In the genomic region with DNA sequence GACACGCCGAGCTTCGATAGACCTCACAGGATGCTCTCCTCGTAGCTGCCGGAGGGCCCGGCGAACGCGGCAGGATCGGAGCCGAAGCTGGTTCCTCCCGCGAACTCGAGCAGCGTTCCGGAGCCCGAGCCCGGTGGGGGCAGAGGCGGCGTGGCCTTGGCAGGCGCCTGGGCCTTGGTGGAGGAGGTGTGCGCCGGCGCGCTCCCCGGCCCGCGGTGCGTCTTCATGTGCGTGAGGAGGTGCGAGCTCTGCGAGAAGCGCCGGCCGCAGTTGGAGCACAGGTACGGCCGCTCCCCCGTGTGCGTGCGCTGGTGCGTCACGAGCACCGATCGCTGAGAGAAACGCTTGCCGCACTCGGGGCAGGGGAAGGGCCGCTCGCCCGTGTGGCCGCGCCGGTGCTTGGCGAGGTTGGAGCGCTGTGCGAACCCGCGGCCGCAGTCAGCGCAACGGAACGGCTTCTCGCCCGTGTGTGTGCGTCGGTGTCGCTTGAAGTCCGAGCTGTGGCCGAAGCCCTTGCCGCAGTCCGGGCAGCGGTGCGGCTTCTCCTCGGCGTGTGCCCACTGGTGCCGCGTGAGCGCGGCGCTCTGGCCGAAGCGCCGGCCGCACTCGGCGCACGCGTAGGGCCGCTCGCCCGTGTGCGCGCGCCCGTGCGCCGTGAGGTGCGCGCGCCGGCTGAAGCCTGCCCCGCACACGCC, we compare ENCODE assay signal across 8 mouse cellular contexts. TPM values are rescaled to one million over a fixed set of nuclear protein-coding genes. Genes with fewer than 3 reads are reported as not detected.
DNase-seq lines count a peak whose midpoint lies in the region; ATAC-seq and TF ChIP-seq lines count a peak whose summit lies in the region.

No protein-coding gene starts in this region.

- peak overlapping the region; percentile 15; the same call in 1 of the 2 replicates for H3K9ac ChIP-seq in heart, embryonic 15.5 days
- H3K9ac ChIP-seq in ES-E14 (ENCODE audit: insufficient read depth, low read depth, low read length, poor library complexity, severe bottlenecking): peak overlapping the region; percentile 28
- H3K9ac ChIP-seq in hindbrain, embryonic 15.5 days: no peak overlapping the region

- WGBS in heart, embryonic 15.5 days: 7% methylated on average over 103 of the region's 103 CpGs
- 9% methylated on average over 92 of the region's 103 CpGs for WGBS in hindbrain, embryonic 15.5 days

- no peak overlapping the region for H3K27ac ChIP-seq in heart, embryonic 15.5 days
- no peak overlapping the region for H3K27ac ChIP-seq in ES-E14 (ENCODE audit: insufficient read depth, low read depth, low read length, poor library complexity, severe bottlenecking)
- no peak overlapping the region for H3K27ac ChIP-seq in hindbrain, embryonic 15.5 days (replicated peaks)

- H3K27me3 ChIP-seq in heart, embryonic 15.5 days: peaks cover 79% of the 10 kb centered on the region
- H3K27me3 ChIP-seq in hindbrain, embryonic 15.5 days: peaks cover 26% of the 10 kb centered on the region

- H3K4me3 ChIP-seq in heart, embryonic 15.5 days: peak overlapping the region; percentile 47
- H3K4me3 ChIP-seq in ES-E14 (ENCODE audit: insufficient read depth in 1 of 2, low read depth in 1 of 2, low read length in 2 of 2, poor library complexity in 1 of 2, severe bottlenecking in 1 of 2): peak overlapping the region; percentile 61 to 63
- H3K4me3 ChIP-seq in hindbrain, embryonic 15.5 days: peak overlapping the region; percentile 23

- H3K4me1 ChIP-seq in heart, embryonic 15.5 days (replicated peaks): peaks cover 25% of the 10 kb centered on the region
- no peaks in the 10 kb centered on the region for H3K4me1 ChIP-seq in ES-E14 (ENCODE audit: control insufficient read depth in 2 of 2, insufficient read depth in 2 of 2, low read length in 2 of 2, poor library complexity in 1 of 2)
- H3K4me1 ChIP-seq in hindbrain, embryonic 15.5 days (replicated peaks): peaks cover 11% of the 10 kb centered on the region

- no peaks in the 10 kb centered on the region for H3K9me3 ChIP-seq in heart, embryonic 15.5 days (replicated peaks)
- H3K9me3 ChIP-seq in ES-E14 (ENCODE audit: control insufficient read depth, insufficient read depth, low read depth, low read length): no peaks in the 10 kb centered on the region
- H3K9me3 ChIP-seq in hindbrain, embryonic 15.5 days: no peaks in the 10 kb centered on the region

- peaks cover 11% of the 10 kb centered on the region; the same call in 1 of the 2 replicates for H3K36me3 ChIP-seq in heart, embryonic 15.5 days
- H3K36me3 ChIP-seq in ES-E14 (ENCODE audit: control insufficient read depth, insufficient read depth, low read length, poor library complexity, severe bottlenecking): peaks cover under 1% of the 10 kb centered on the region; the same call in 1 of the 2 replicates
- H3K36me3 ChIP-seq in hindbrain, embryonic 15.5 days: peaks cover 36% of the 10 kb centered on the region

- no peak for ATAC-seq in heart, embryonic 15.5 days (replicated peaks; ENCODE audit: insufficient number of reproducible peaks, insufficient read depth, low FRiP score, low read depth)
- no peak for ATAC-seq in hindbrain, embryonic 15.5 days (ENCODE audit: low FRiP score, low read depth)
- no peak for ATAC-seq in activated CD4-positive, CD25-positive, alpha-beta regulatory T cell, adult 4 months

- H3K4me2 ChIP-seq in heart, embryonic 15.5 days: peak overlapping the region; percentile 79
- H3K4me2 ChIP-seq in hindbrain, embryonic 15.5 days: peak overlapping the region; percentile 50

- in situ Hi-C loops in ES-E14 (cut with MboI; ENCODE audit: low sequenced_read_pairs in 2 of 2, unreplicated experiment in 2 of 2): no loop called here

- DNase-seq in heart, adult 8-10 months (ENCODE audit: low spot score): no peak
- DNase-seq in ES-E14 (ENCODE audit: low read depth, low spot score): no peak
- DNase-seq in cerebellum, postnatal 14 days: peak; percentile 68 to 74
- peak; percentile 45 for DNase-seq in neural tube, embryonic 10.5 days (ENCODE audit: extremely low spot score, low spot score)
- DNase-seq in spleen, postnatal 14 days (ENCODE audit: low spot score in 2 of 2): no peak

TF ChIP-seq in ES-E14, 5 proteins besides CTCF, POLR2A, EP300 and RAD21:
- TF ChIP-seq ZC3H11A (IDR thresholded peaks at IDR 0.05; ENCODE audit: borderline replicate concordance, low read depth, low read length) (no peak), HCFC1 (IDR thresholded peaks at IDR 0.05; ENCODE audit: borderline replicate concordance, insufficient read depth, low read length) (no peak), ZNF384 (IDR thresholded peaks at IDR 0.05; ENCODE audit: low read depth, low read length) (no peak)

RNA-seq across cellular contexts. Expression of a gene that starts 16.5 kb away (rescaled TPM):
- polyA plus RNA-seq in heart, embryonic 15.5 days (2015; fragmentation: Nextera tagmentation; extraction: Ambion mirVana): 2.2 and 2.8 TPM in 2 replicates
- total RNA-seq in heart, adult 8-10 months (2022): 1 to 10 TPM; 5.1 to 6.4 (median 5.5) TPM
- total RNA-seq in ES-E14 (2012; rRNA removed): 1.6 and 2.7 TPM in 2 replicates
- polyA plus RNA-seq in hindbrain, embryonic 15.5 days (2015; fragmentation: Nextera tagmentation; extraction: Ambion mirVana): 11.1 and 13.1 TPM in 2 replicates
- under 1 TPM; 0.19 to 0.25 TPM for polyA plus RNA-seq in activated CD4-positive, CD25-positive, alpha-beta regulatory T cell, adult 4 months (2017; shearing (Covaris generic))

RNA-seq across cellular contexts. Expression of a gene that starts 18.4 kb away (rescaled TPM):
- polyA plus RNA-seq in heart, embryonic 15.5 days (2015; fragmentation: Nextera tagmentation; extraction: Ambion mirVana): 6.1 and 8.8 TPM in 2 replicates
- total RNA-seq in heart, adult 8-10 months (2022): 1 to 10 TPM; 8.7 to 9.6 (median 9.2) TPM
- total RNA-seq in ES-E14 (2012; rRNA removed): 8.6 and 9.4 TPM in 2 replicates
- 19.1 and 19.2 TPM in 2 replicates for polyA plus RNA-seq in hindbrain, embryonic 15.5 days (2015; fragmentation: Nextera tagmentation; extraction: Ambion mirVana)
- 1 to 10 TPM; 2.8 to 3.0 TPM for polyA plus RNA-seq in activated CD4-positive, CD25-positive, alpha-beta regulatory T cell, adult 4 months (2017; shearing (Covaris generic))

RNA-seq across cellular contexts. Expression of a gene that starts 26.6 kb away (rescaled TPM):
- polyA plus RNA-seq in heart, embryonic 15.5 days (2015; fragmentation: Nextera tagmentation; extraction: Ambion mirVana): not detected in 2 replicates
- not detected for total RNA-seq in heart, adult 8-10 months (2022)
- total RNA-seq in ES-E14 (2012; rRNA removed): not detected in 2 replicates
- not detected in 2 replicates for polyA plus RNA-seq in hindbrain, embryonic 15.5 days (2015; fragmentation: Nextera tagmentation; extraction: Ambion mirVana)
- polyA plus RNA-seq in activated CD4-positive, CD25-positive, alpha-beta regulatory T cell, adult 4 months (2017; shearing (Covaris generic)): not detected

RNA-seq across cellular contexts. Expression of a gene that starts 40.1 kb away (rescaled TPM):
- polyA plus RNA-seq in heart, embryonic 15.5 days (2015; fragmentation: Nextera tagmentation; extraction: Ambion mirVana): not detected in 2 replicates
- under 1 TPM in 1 of 4 experiments, not detected in 3; 0.12 TPM for total RNA-seq in heart, adult 8-10 months (2022)
- 0.67 and 0.69 TPM in 2 replicates for total RNA-seq in ES-E14 (2012; rRNA removed)
- 0.27 and 0.31 TPM in 2 replicates for polyA plus RNA-seq in hindbrain, embryonic 15.5 days (2015; fragmentation: Nextera tagmentation; extraction: Ambion mirVana)
- polyA plus RNA-seq in activated CD4-positive, CD25-positive, alpha-beta regulatory T cell, adult 4 months (2017; shearing (Covaris generic)): not detected

Comparison
In these comparisons a context has a peak if more than half of its experiments do, and no peak if none do; other contexts are left out.
1. DNase-seq: peak in cerebellum, postnatal 14 days (2 of 2) and neural tube, embryonic 10.5 days (single experiment); none in heart, adult 8-10 months (single experiment), ES-E14 (single experiment) and spleen, postnatal 14 days (0 of 2).
2. Peak in every context shown above with its lines, with median percentiles within 50 percentile points of each other: H3K4me3 ChIP-seq.